Mouse (Mus musculus): ENCODE results near the gene Uba7. TPM values are rescaled to one million over a fixed set of nuclear protein-coding genes. Genes with fewer than 3 reads are reported as not detected.
"Not testable (repeated sequence)": the region's sequence is repeated elsewhere in the genome, so short reads cannot be mapped to it uniquely, and the experiment has no call there.

Gene Uba7
- total and polyA plus RNA-seq, 3 experiments, result 21.3 to 27.8 (median 26.0) TPM

DNA sequence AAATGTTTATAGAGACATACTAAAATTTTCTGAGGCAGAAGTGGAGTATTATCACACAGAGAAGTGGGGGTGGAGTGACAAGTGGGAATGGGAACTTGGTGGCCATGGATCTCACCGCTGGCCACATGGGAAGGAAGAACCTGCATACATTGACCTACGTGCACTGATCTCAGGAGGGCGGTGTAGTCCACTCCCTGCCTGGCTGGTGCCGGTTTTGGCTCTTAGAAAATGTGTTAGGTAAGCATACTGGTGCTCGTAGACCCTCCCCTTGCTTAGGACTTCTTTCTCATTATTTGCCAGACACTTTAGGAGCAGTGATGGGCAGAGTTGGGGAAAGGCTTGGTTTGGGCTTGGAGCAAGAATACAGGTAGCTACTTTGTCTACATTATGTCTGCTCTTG is 32.7 kb downstream of the Uba7 start:
- Histone ChIP-seq H3K27me3 (replicated peaks) (no peaks in the 10 kb centered on the region), H3K36me3 (replicated peaks in 1 of 2; ENCODE audit: control insufficient read depth in 1 of 2, insufficient read depth in 1 of 2, low read length in 1 of 2) (peaks cover 5 to 33% of the 10 kb centered on the region in 2 experiments), H3K4me1 (ENCODE audit: control insufficient read depth in 1 of 2, insufficient read depth in 2 of 2) (peaks cover 4 to 48% of the 10 kb centered on the region in 2 experiments; a peak in 3 of 4 replicates), H3K9me3 (replicated peaks; ENCODE audit: low read length) (no peaks in the 10 kb centered on the region), H3K9ac (ENCODE audit: insufficient read depth, low read depth) (no peak overlapping the region), H3K4me3 (replicated peaks in 1 of 3; ENCODE audit: low read depth in 2 of 3, low read length in 2 of 3, poor library complexity in 1 of 3) (no peak overlapping the region), H3K79me2 (replicated peaks; ENCODE audit: control insufficient read depth, extremely low read depth, insufficient read depth, poor library complexity, severe bottlenecking) (peaks cover 65% of the 10 kb centered on the region), H3K4me2 (ENCODE audit: insufficient read depth, low read depth, poor library complexity, severe bottlenecking) (no peak overlapping the region), H3K27ac (ENCODE audit: insufficient read depth, low read depth) (no peak overlapping the region)
- DNase-seq (ENCODE audit: extremely low read depth), result no peak
- in situ Hi-C loops (cut with MboI; ENCODE audit: low pct_ligation_motif_present, low pct_unique_long_range_greater_than_20kb, low sequenced_read_pairs), result no loop called here
- TF ChIP-seq PAX5 (IDR thresholded peaks at IDR 0.05; ENCODE audit: low read length) (no peak), GABPA (IDR thresholded peaks at IDR 0.05; ENCODE audit: insufficient replicate concordance, low read depth, low read length) (no peak), ZNF384 (IDR thresholded peaks at IDR 0.05; ENCODE audit: low read depth, low read length) (no peak), NRF1 (IDR thresholded peaks at IDR 0.05; ENCODE audit: low read depth, low read length) (no peak), SMC3 (IDR thresholded peaks at IDR 0.05; ENCODE audit: low read depth, low read length) (no peak)
- dilution Hi-C loops (cut with MboI; ENCODE audit: extremely low pct_ligation_motif_present, extremely low pct_unique_long_range_greater_than_20kb, low sequenced_read_pairs), result no loop called here

DNA sequence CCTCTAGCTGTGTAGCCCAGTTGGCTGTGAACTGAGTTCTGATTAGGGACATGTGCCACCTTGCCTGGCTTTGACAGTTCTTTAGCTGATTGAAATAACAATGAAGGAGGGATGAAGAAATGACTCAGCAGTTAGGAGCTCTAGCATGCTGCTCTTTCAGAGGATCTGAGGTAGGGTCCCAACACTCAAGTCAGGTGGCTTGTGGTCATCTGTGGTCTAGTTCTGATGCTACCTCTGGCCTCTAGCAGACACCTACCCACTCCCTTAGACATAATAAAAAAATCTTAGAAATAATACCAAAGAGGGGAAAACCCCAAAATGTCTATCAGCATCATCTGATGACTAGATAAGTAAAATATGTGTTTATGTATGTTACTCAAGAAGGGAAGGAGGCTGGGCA is 35.1 kb downstream of the Uba7 start:
- dilution Hi-C loops (cut with MboI; ENCODE audit: extremely low pct_ligation_motif_present, extremely low pct_unique_long_range_greater_than_20kb, low sequenced_read_pairs), result no loop called here
- peaks cover 4 to 29% of the 10 kb centered on the region in 2 experiments; a peak in 3 of 4 replicates for H3K4me1 ChIP-seq (ENCODE audit: control insufficient read depth in 1 of 2, insufficient read depth in 2 of 2)

DNA sequence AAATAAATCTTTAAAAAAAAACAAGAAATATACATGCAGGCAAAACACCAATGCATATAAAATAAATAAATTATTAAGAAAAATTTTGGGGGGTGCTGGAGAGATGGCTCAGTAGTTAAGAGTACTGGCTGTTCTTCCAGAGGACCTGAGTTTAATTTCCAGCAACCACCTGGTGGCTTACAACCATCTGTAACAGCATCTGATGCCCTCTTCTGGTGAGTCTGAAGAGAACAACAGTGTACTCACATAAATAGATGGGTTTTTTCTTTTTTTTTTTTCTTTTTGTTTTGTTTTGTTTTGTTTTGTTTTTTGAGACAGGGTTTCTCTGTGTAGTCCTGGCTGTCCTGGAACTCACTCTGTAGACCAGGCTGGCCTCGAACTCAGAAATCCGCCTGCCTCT is 38.3 kb downstream of the Uba7 start:
- Histone ChIP-seq H3K79me2 (replicated peaks; ENCODE audit: control insufficient read depth, extremely low read depth, insufficient read depth, poor library complexity, severe bottlenecking) (peaks cover 19% of the 10 kb centered on the region), H3K4me1 (ENCODE audit: control insufficient read depth in 1 of 2, insufficient read depth in 2 of 2) (peaks cover 4 to 20% of the 10 kb centered on the region in 2 experiments; a peak in 3 of 4 replicates), H3K36me3 (replicated peaks in 1 of 2; ENCODE audit: control insufficient read depth in 1 of 2, insufficient read depth in 1 of 2, low read length in 1 of 2) (peaks cover 8 to 46% of the 10 kb centered on the region in 2 experiments)
- DNase-seq (ENCODE audit: extremely low read depth); H3K4me2 ChIP-seq (ENCODE audit: insufficient read depth, low read depth, poor library complexity, severe bottlenecking); in situ Hi-C loops (cut with MboI; ENCODE audit: low pct_ligation_motif_present, low pct_unique_long_range_greater_than_20kb, low sequenced_read_pairs); H3K4me3 ChIP-seq (replicated peaks in 1 of 3; ENCODE audit: low read depth in 2 of 3, low read length in 2 of 3, poor library complexity in 1 of 3); dilution Hi-C loops (cut with MboI; ENCODE audit: extremely low pct_ligation_motif_present, extremely low pct_unique_long_range_greater_than_20kb, low sequenced_read_pairs); H3K9ac ChIP-seq (ENCODE audit: insufficient read depth, low read depth); H3K27ac ChIP-seq (ENCODE audit: insufficient read depth, low read depth); H3K9me3 ChIP-seq (replicated peaks; ENCODE audit: low read length); H3K27me3 ChIP-seq (replicated peaks): not testable (repeated sequence)
- TF ChIP-seq SMC3 (IDR thresholded peaks at IDR 0.05; ENCODE audit: low read depth, low read length) (peak; percentile 14; the same call in 1 of the 2 replicates), CTCF (conservative IDR thresholded peaks at IDR 0.05 in 1 of 2, IDR thresholded peaks at IDR 0.05 in 1 of 2; ENCODE audit: low read depth in 2 of 2, low read length in 2 of 2) (peak in 1 of 2 experiments; percentile 38; a peak in 2 of 4 replicates)

More for the DNA sequence above, 35.1 kb downstream of the Uba7 start:
- in situ Hi-C loops (cut with MboI; ENCODE audit: low pct_ligation_motif_present, low pct_unique_long_range_greater_than_20kb, low sequenced_read_pairs), result no loop called here
- H3K4me2 ChIP-seq (ENCODE audit: insufficient read depth, low read depth, poor library complexity, severe bottlenecking), result no peak overlapping the region
- H3K9me3 ChIP-seq (replicated peaks; ENCODE audit: low read length), result no peaks in the 10 kb centered on the region
- peaks cover 44% of the 10 kb centered on the region for H3K79me2 ChIP-seq (replicated peaks; ENCODE audit: control insufficient read depth, extremely low read depth, insufficient read depth, poor library complexity, severe bottlenecking)
- DNase-seq (ENCODE audit: extremely low read depth), result peak; percentile 37
- H3K9ac ChIP-seq (ENCODE audit: insufficient read depth, low read depth), result no peak overlapping the region; the same call in 1 of the 2 replicates
- TF ChIP-seq TBP (conservative IDR thresholded peaks at IDR 0.05; ENCODE audit: low read depth, low read length) (no peak), ZC3H11A (IDR thresholded peaks at IDR 0.05; ENCODE audit: low read depth, low read length) (no peak), EP300 (IDR thresholded peaks at IDR 0.05; ENCODE audit: low read length) (peak; percentile 34; the same call in 1 of the 2 replicates), E2F4 (IDR thresholded peaks at IDR 0.05; ENCODE audit: insufficient replicate concordance, low read depth, low read length) (no peak), MAX (IDR thresholded peaks at IDR 0.05; ENCODE audit: low read length) (peak; percentile 39; the same call in 1 of the 2 replicates), BHLHE40 (IDR thresholded peaks at IDR 0.05; ENCODE audit: low read depth, low read length) (0 out of 2 replicates have a peak, but pooled peaks have one; percentile 39), MEF2A (IDR thresholded peaks at IDR 0.05; ENCODE audit: borderline replicate concordance, low read depth, low read length) (no peak), MAFK (IDR thresholded peaks at IDR 0.05; ENCODE audit: insufficient replicate concordance, low read length) (peak; percentile 46; the same call in 1 of the 2 replicates), POLR2A (IDR thresholded peaks at IDR 0.05; ENCODE audit: low read depth, low read length) (no peak), MYC (IDR thresholded peaks at IDR 0.05; ENCODE audit: low read depth, low read length) (0 out of 2 replicates have a peak, but pooled peaks have one; percentile 15), IRF4 (IDR thresholded peaks at IDR 0.05; ENCODE audit: low read depth, low read length) (peak; percentile 57), MXI1 (IDR thresholded peaks at IDR 0.05; ENCODE audit: low read depth, low read length) (peak; percentile 78)
- peak overlapping the region in 1 of 3 experiments; percentile 14 for H3K4me3 ChIP-seq (replicated peaks in 1 of 3; ENCODE audit: low read depth in 2 of 3, low read length in 2 of 3, poor library complexity in 1 of 3)
- peaks cover 6 to 37% of the 10 kb centered on the region in 2 experiments for H3K36me3 ChIP-seq (replicated peaks in 1 of 2; ENCODE audit: control insufficient read depth in 1 of 2, insufficient read depth in 1 of 2, low read length in 1 of 2)
- no peak overlapping the region for H3K27ac ChIP-seq (ENCODE audit: insufficient read depth, low read depth)
- H3K27me3 ChIP-seq (replicated peaks), result no peaks in the 10 kb centered on the region
